Mouse (Mus musculus) bone marrow macrophage, adult 2 months (primary cell): Measurements from ENCODE around the gene Ikzf2.

Experiments
- CTCF ChIP-seq: IDR thresholded peaks from 2 replicates; pipeline ENCODE4 v1.5.1; 2012; ENCODE audit warnings: low read depth, mild to moderate bottlenecking, low read length, moderate library complexity
- POLR2A ChIP-seq: IDR thresholded peaks from 2 replicates; pipeline ENCODE4 v1.6.1; 2012; ENCODE audit warnings: mild to moderate bottlenecking, low read depth, low read length, borderline replicate concordance

GRCm38 (mm10) chr1:69493309-69494047 is 193.6 kb downstream of the Ikzf2 start:
- TF ChIP-seq POLR2A (no peak), CTCF (no peak)
